Mouse (Mus musculus) liver, postnatal 0 days (tissue): ENCODE data around the gene Sv2a.

Experiments used
- CTCF ChIP-seq: sonication (generic); IDR thresholded peaks from 2 replicates; pipeline ENCODE4 v1.5.1; 2016; ENCODE audit warnings: antibody characterized with exemption, low read depth
- EP300 ChIP-seq: IDR thresholded peaks from 2 replicates; pipeline ENCODE4 v1.6.1; 2016; ENCODE audit warnings: antibody characterized with exemption, low read depth, mild to moderate bottlenecking

DNA sequence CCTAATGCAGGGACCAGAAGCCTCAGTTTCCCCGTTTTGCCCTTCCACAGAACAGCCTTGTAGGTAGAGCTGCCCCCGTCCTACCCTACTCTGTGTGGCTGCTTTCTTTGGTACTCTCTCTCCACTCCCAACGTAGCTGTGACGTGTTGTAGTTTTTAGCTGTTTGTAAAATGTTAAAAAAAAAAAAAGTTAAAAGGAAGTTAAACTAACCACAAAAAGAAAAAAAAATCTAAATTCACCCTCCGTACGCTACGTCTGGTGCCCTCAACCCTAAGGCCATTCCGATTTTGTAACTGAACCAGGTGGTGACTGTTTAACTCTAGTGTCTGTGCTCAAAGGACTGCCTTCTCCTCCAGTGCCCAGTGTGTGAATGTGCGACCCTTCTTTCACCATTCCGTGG is 14.0 kb downstream of the Sv2a start:
- TF ChIP-seq CTCF = no peak
- no peak for TF ChIP-seq EP300
